Mouse (Mus musculus): Measurements from ENCODE around the gene Xylt1. TPM values are rescaled to one million over a fixed set of nuclear protein-coding genes. Genes with fewer than 3 reads are reported as not detected.

Gene Xylt1
- polyA plus RNA-seq, 1 experiment: 16.4 TPM

GRCm38 (mm10) chr7:117466006-117466780 lies 85.4 kb downstream of the Xylt1 start:
- H3K27ac ChIP-seq (ENCODE audit: control insufficient read depth, insufficient read depth, low read depth, low read length, poor library complexity): no peak overlapping the region
- 35% methylated on average over 7 of the region's 7 CpGs for WGBS
- TF ChIP-seq CTCF (IDR thresholded peaks at IDR 0.05; ENCODE audit: control insufficient read depth, insufficient read depth, low read length) (no peak), POLR2A (IDR thresholded peaks at IDR 0.05; ENCODE audit: borderline replicate concordance, control insufficient read depth, low read depth, low read length) (no peak)
- no peak overlapping the region for H3K4me3 ChIP-seq (replicated peaks; ENCODE audit: control insufficient read depth, low read depth, low read length)
- H3K4me1 ChIP-seq (ENCODE audit: control insufficient read depth, insufficient read depth, low read length): peaks cover 8% of the 10 kb centered on the region

- Histone ChIP-seq H3K4me1 (ENCODE audit: control insufficient read depth, insufficient read depth, low read length) (peaks cover 5% of the 10 kb centered on the region; the same call in 1 of the 2 replicates), H3K27ac (ENCODE audit: control insufficient read depth, insufficient read depth, low read depth, low read length, poor library complexity) (peak overlapping the region; percentile 57; the same call in 1 of the 2 replicates), H3K4me3 (replicated peaks; ENCODE audit: control insufficient read depth, low read depth, low read length) (no peak overlapping the region)
- TF ChIP-seq POLR2A (IDR thresholded peaks at IDR 0.05; ENCODE audit: borderline replicate concordance, control insufficient read depth, low read depth, low read length) (no peak), CTCF (IDR thresholded peaks at IDR 0.05; ENCODE audit: control insufficient read depth, insufficient read depth, low read length) (no peak)
- 29% methylated on average over 3 of the region's 3 CpGs for WGBS
Measured at GRCm38 (mm10) chr7:117470243-117470802, 89.5 kb downstream of the Xylt1 start.

- no peak overlapping the region for H3K27ac ChIP-seq (ENCODE audit: control insufficient read depth, insufficient read depth, low read depth, low read length, poor library complexity)
- TF ChIP-seq CTCF (IDR thresholded peaks at IDR 0.05; ENCODE audit: control insufficient read depth, insufficient read depth, low read length) (no peak), POLR2A (IDR thresholded peaks at IDR 0.05; ENCODE audit: borderline replicate concordance, control insufficient read depth, low read depth, low read length) (no peak)
- H3K4me3 ChIP-seq (replicated peaks; ENCODE audit: control insufficient read depth, low read depth, low read length): no peak overlapping the region
- peaks cover 3% of the 10 kb centered on the region; the same call in 1 of the 2 replicates for H3K4me1 ChIP-seq (ENCODE audit: control insufficient read depth, insufficient read depth, low read length)
- 71% methylated on average over 11 of the region's 11 CpGs for WGBS
Measured at GRCm38 (mm10) chr7:117472055-117472780, 91.4 kb downstream of the Xylt1 start.

- no peak overlapping the region for H3K27ac ChIP-seq (ENCODE audit: control insufficient read depth, insufficient read depth, low read depth, low read length, poor library complexity)
- TF ChIP-seq CTCF (IDR thresholded peaks at IDR 0.05; ENCODE audit: control insufficient read depth, insufficient read depth, low read length): no peak
- TF ChIP-seq POLR2A (IDR thresholded peaks at IDR 0.05; ENCODE audit: borderline replicate concordance, control insufficient read depth, low read depth, low read length): no peak
- peaks cover 3% of the 10 kb centered on the region; the same call in 1 of the 2 replicates for H3K4me1 ChIP-seq (ENCODE audit: control insufficient read depth, insufficient read depth, low read length)
- WGBS: 71% methylated on average over 19 of the region's 19 CpGs
- no peak overlapping the region for H3K4me3 ChIP-seq (replicated peaks; ENCODE audit: control insufficient read depth, low read depth, low read length)
Measured at GRCm38 (mm10) chr7:117472781-117473743, 92.3 kb downstream of the Xylt1 start.

GRCm38 (mm10) chr7:117474302-117474701 lies 93.5 kb downstream of the Xylt1 start:
- Histone ChIP-seq H3K4me1 (ENCODE audit: control insufficient read depth, insufficient read depth, low read length) (peaks cover 3% of the 10 kb centered on the region; the same call in 1 of the 2 replicates), H3K27ac (ENCODE audit: control insufficient read depth, insufficient read depth, low read depth, low read length, poor library complexity) (no peak overlapping the region), H3K4me3 (replicated peaks; ENCODE audit: control insufficient read depth, low read depth, low read length) (no peak overlapping the region)
- 43% methylated on average over 2 of the region's 2 CpGs for WGBS
- TF ChIP-seq POLR2A (IDR thresholded peaks at IDR 0.05; ENCODE audit: borderline replicate concordance, control insufficient read depth, low read depth, low read length): no peak

- H3K4me3 ChIP-seq (replicated peaks; ENCODE audit: control insufficient read depth, low read depth, low read length): no peak overlapping the region
- TF ChIP-seq POLR2A (IDR thresholded peaks at IDR 0.05; ENCODE audit: borderline replicate concordance, control insufficient read depth, low read depth, low read length) (no peak), CTCF (IDR thresholded peaks at IDR 0.05; ENCODE audit: control insufficient read depth, insufficient read depth, low read length) (no peak; the same call in 1 of the 2 replicates)
- H3K27ac ChIP-seq (ENCODE audit: control insufficient read depth, insufficient read depth, low read depth, low read length, poor library complexity): no peak overlapping the region
- 71% methylated on average over 4 of the region's 4 CpGs for WGBS
- H3K4me1 ChIP-seq (ENCODE audit: control insufficient read depth, insufficient read depth, low read length): peaks cover 1% of the 10 kb centered on the region; the same call in 1 of the 2 replicates
Measured at GRCm38 (mm10) chr7:117475106-117475505, 94.3 kb downstream of the Xylt1 start.

- Histone ChIP-seq H3K4me3 (replicated peaks; ENCODE audit: control insufficient read depth, low read depth, low read length) (no peak overlapping the region), H3K27ac (ENCODE audit: control insufficient read depth, insufficient read depth, low read depth, low read length, poor library complexity) (no peak overlapping the region), H3K4me1 (ENCODE audit: control insufficient read depth, insufficient read depth, low read length) (peaks cover 12% of the 10 kb centered on the region)
- 95% methylated on average over 1 of the region's 1 CpGs for WGBS
- no peak for TF ChIP-seq CTCF (IDR thresholded peaks at IDR 0.05; ENCODE audit: control insufficient read depth, insufficient read depth, low read length)
- no peak for TF ChIP-seq POLR2A (IDR thresholded peaks at IDR 0.05; ENCODE audit: borderline replicate concordance, control insufficient read depth, low read depth, low read length)
Measured at GRCm38 (mm10) chr7:117478937-117479336, 98.2 kb downstream of the Xylt1 start.
